Mouse (Mus musculus) hindbrain, embryonic 16.5 days (tissue): Measurements from ENCODE around the gene Sypl. TPM values are rescaled to one million over a fixed set of nuclear protein-coding genes. Genes with fewer than 3 reads are reported as not detected.

Source experiments
- polyA plus RNA-seq: library from polyadenylated mRNA; unstranded; fragments of >200 nt; fragmentation: Nextera tagmentation; extraction: Ambion mirVana; gene quantifications from 2 replicates; pipeline ENCODE4 v1.2.1, GENCODE M21; 2015

Gene Sypl
- polyA plus RNA-seq, 1 experiment from 2014 or later: 46.0 TPM

Other genes starting within 250 kb of the Sypl start
- gene Nampt, start 134.3 kb upstream of the Sypl start, polyA plus RNA-seq: 31.8 and 32.3 TPM in 2 replicates
- 0.25 and 0.40 TPM in 2 replicates for gene Cdhr3, start 139.0 kb downstream of the Sypl start, polyA plus RNA-seq
- gene Atxn7l1, start 193.8 kb downstream of the Sypl start, polyA plus RNA-seq: 18.7 and 25.1 TPM in 2 replicates